11 mouse cellular contexts compared by ENCODE assay signal in the genomic region with DNA sequence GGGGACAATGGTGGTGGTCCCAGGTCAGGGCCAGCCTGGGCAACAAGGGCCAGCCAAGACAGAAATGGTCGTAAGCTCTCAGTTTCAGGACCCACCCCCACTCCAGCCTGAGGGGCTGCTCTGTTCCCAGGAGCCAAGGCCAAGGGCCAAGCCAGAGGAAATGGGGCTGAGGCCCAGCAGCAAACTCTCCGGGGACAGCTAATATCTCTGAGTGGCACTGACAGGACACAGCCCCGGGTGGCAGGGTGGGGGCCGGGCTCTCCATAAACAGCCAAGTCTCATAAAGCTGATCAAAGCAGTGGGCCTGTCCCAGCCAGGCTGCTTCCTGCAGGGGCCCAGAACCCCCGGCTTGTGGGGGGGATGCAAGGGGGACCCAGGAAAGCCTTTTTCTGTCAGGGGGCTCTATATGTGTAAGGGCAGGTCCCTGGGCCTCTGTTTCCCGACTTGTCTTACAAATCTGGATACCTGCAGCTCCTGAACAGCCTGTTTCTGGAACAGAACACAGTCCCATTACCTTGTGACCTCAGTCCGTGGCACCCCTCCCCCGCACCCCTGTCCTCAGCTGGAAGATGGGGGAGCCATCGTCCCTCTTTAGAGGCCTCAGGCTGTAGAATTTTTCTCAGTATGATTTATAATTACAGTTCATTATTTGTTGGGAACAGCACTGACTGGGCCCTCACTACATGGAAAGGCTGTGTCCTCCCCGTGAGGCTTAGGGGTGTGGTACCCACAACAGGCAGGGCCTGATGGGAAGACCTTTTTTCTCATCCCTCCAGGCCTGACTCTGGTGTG. TPM values are rescaled to one million over a fixed set of nuclear protein-coding genes. Genes with fewer than 3 reads are reported as not detected.
DNase-seq lines count a peak whose midpoint lies in the region; ATAC-seq lines count a peak whose summit lies in the region.
"Had no signal": no experiment of that assay in that cellular context is flagged by ENCODE, and none has a peak within 500 bp of the region (broad histone marks: within the 10 kb centered on the region; RNA-seq: fewer than 3 reads in every experiment).

No protein-coding gene starts in this region.

- DNase-seq in heart, postnatal 4 days: no peak
- no peak for DNase-seq in midbrain, embryonic 11.5 days (ENCODE audit: low spot score, missing footprints)
- DNase-seq in midbrain, embryonic 14.5 days: no peak
- DNase-seq in limb, embryonic 11.5 days (ENCODE audit: low spot score): peak; percentile 75
- no peak for DNase-seq in left cerebral cortex, postnatal 36 days (ENCODE audit: low spot score in 2 of 2)
- no peak for DNase-seq in retina, embryonic 14.5 days (ENCODE audit: low spot score)

- H3K36me3 ChIP-seq in heart, embryonic 15.5 days: no peaks in the 10 kb centered on the region
- H3K36me3 ChIP-seq in midbrain, embryonic 11.5 days (ENCODE audit: control insufficient read depth, insufficient read depth, low read length): no peaks in the 10 kb centered on the region
- no peaks in the 10 kb centered on the region for H3K36me3 ChIP-seq in midbrain, embryonic 14.5 days (ENCODE audit: control insufficient read depth, insufficient read depth, low read length)
- no peaks in the 10 kb centered on the region for H3K36me3 ChIP-seq in limb, embryonic 11.5 days (ENCODE audit: control insufficient read depth, insufficient read depth, low read length)
- H3K36me3 ChIP-seq in stomach, embryonic 15.5 days: no peaks in the 10 kb centered on the region

- ATAC-seq in heart, embryonic 15.5 days (replicated peaks; ENCODE audit: insufficient number of reproducible peaks, insufficient read depth, low FRiP score, low read depth): peak; percentile 50
- no peak for ATAC-seq in midbrain, embryonic 11.5 days (ENCODE audit: low FRiP score)
- ATAC-seq in midbrain, embryonic 14.5 days (ENCODE audit: low FRiP score, low TSS enrichment): no peak
- ATAC-seq in limb, embryonic 11.5 days (ENCODE audit: insufficient number of reproducible peaks, low FRiP score, low TSS enrichment, low read depth): 0 out of 2 replicates have a peak, but pooled peaks have one; percentile 18
- no peak; the same call in 1 of the 2 replicates for ATAC-seq in stomach, embryonic 15.5 days (ENCODE audit: insufficient read depth, low FRiP score, low read depth)
- ATAC-seq: CD4-positive, CD25-positive, alpha-beta regulatory T cell, adult 4 months had no signal

- WGBS in heart, embryonic 15.5 days: 23% methylated on average over 10 of the region's 10 CpGs
- 57% methylated on average over 10 of the region's 10 CpGs for WGBS in midbrain, embryonic 11.5 days
- WGBS in midbrain, embryonic 14.5 days: 46% methylated on average over 10 of the region's 10 CpGs
- 5% methylated on average over 10 of the region's 10 CpGs for WGBS in limb, embryonic 11.5 days
- 22% methylated on average over 10 of the region's 10 CpGs for WGBS in stomach, embryonic 15.5 days

- intact Hi-C loops in left cerebral cortex, postnatal 36 days (cut with DNase I): no loop called here

- H3K9me3 ChIP-seq in heart, embryonic 15.5 days (replicated peaks): no peaks in the 10 kb centered on the region
- no peaks in the 10 kb centered on the region for H3K9me3 ChIP-seq in midbrain, embryonic 11.5 days (ENCODE audit: control insufficient read depth, low read length)
- no peaks in the 10 kb centered on the region for H3K9me3 ChIP-seq in midbrain, embryonic 14.5 days (ENCODE audit: control insufficient read depth, low read length)
- H3K9me3 ChIP-seq in limb, embryonic 11.5 days (ENCODE audit: control insufficient read depth, low read length): no peaks in the 10 kb centered on the region
- no peaks in the 10 kb centered on the region for H3K9me3 ChIP-seq in stomach, embryonic 15.5 days

- no peak overlapping the region for H3K4me2 ChIP-seq in heart, embryonic 15.5 days
- H3K4me2 ChIP-seq in midbrain, embryonic 11.5 days: no peak overlapping the region
- H3K4me2 ChIP-seq in midbrain, embryonic 14.5 days (ENCODE audit: low read length): no peak overlapping the region
- no peak overlapping the region for H3K4me2 ChIP-seq in limb, embryonic 11.5 days (ENCODE audit: low read depth, severe bottlenecking)
- H3K4me2 ChIP-seq in stomach, embryonic 15.5 days: no peak overlapping the region

- H3K27me3 ChIP-seq in heart, embryonic 15.5 days: no peaks in the 10 kb centered on the region
- H3K27me3 ChIP-seq in midbrain, embryonic 11.5 days (ENCODE audit: control insufficient read depth, insufficient read depth, low read length): no peaks in the 10 kb centered on the region
- H3K27me3 ChIP-seq in midbrain, embryonic 14.5 days (ENCODE audit: control insufficient read depth, insufficient read depth, low read length): no peaks in the 10 kb centered on the region
- no peaks in the 10 kb centered on the region for H3K27me3 ChIP-seq in limb, embryonic 11.5 days (ENCODE audit: control insufficient read depth, insufficient read depth, low read length)
- no peaks in the 10 kb centered on the region for H3K27me3 ChIP-seq in stomach, embryonic 15.5 days (replicated peaks)

- H3K27ac ChIP-seq in heart, embryonic 15.5 days: peak overlapping the region; percentile 50
- H3K27ac ChIP-seq in midbrain, embryonic 11.5 days (ENCODE audit: low read depth, low read length): no peak overlapping the region
- H3K27ac ChIP-seq in midbrain, embryonic 14.5 days (replicated peaks; ENCODE audit: low read depth, low read length): no peak overlapping the region
- peak overlapping the region; percentile 79 for H3K27ac ChIP-seq in limb, embryonic 11.5 days (replicated peaks; ENCODE audit: low read depth, low read length)
- H3K27ac ChIP-seq in stomach, embryonic 15.5 days: peak overlapping the region; percentile 64

- peaks cover 34% of the 10 kb centered on the region for H3K4me1 ChIP-seq in heart, embryonic 15.5 days (replicated peaks)
- H3K4me1 ChIP-seq in midbrain, embryonic 11.5 days (ENCODE audit: control insufficient read depth, insufficient read depth, low read length): peaks cover 5% of the 10 kb centered on the region; the same call in 1 of the 2 replicates
- H3K4me1 ChIP-seq in midbrain, embryonic 14.5 days (ENCODE audit: control insufficient read depth, insufficient read depth, low read length): no peaks in the 10 kb centered on the region
- peaks cover 37% of the 10 kb centered on the region for H3K4me1 ChIP-seq in limb, embryonic 11.5 days (ENCODE audit: control insufficient read depth, insufficient read depth, low read length)
- peaks cover 48% of the 10 kb centered on the region for H3K4me1 ChIP-seq in stomach, embryonic 15.5 days

- no peak overlapping the region for H3K4me3 ChIP-seq in heart, embryonic 15.5 days
- H3K4me3 ChIP-seq in midbrain, embryonic 11.5 days (ENCODE audit: low read depth, low read length): no peak overlapping the region
- H3K4me3 ChIP-seq in midbrain, embryonic 14.5 days (replicated peaks; ENCODE audit: low read depth, low read length): no peak overlapping the region
- no peak overlapping the region for H3K4me3 ChIP-seq in limb, embryonic 11.5 days (ENCODE audit: low read depth, low read length)
- H3K4me3 ChIP-seq in stomach, embryonic 15.5 days (replicated peaks): no peak overlapping the region
- H3K4me3 ChIP-seq: erythroblast, embryonic 14.5 days had no signal

- H3K9ac ChIP-seq in heart, embryonic 15.5 days: no peak overlapping the region; the same call in none of the 2 replicates
- H3K9ac ChIP-seq in midbrain, embryonic 11.5 days (ENCODE audit: low read length): peak overlapping the region; percentile 27; the same call in 1 of the 2 replicates
- no peak overlapping the region for H3K9ac ChIP-seq in midbrain, embryonic 14.5 days (replicated peaks; ENCODE audit: low read length)
- H3K9ac ChIP-seq in limb, embryonic 11.5 days (ENCODE audit: low read length): peak overlapping the region; percentile 19; the same call in 1 of the 2 replicates
- H3K9ac ChIP-seq in stomach, embryonic 15.5 days: no peak overlapping the region

RNA-seq across cellular contexts. Expression of gene Snai1, which starts 45.4 kb away (rescaled TPM):
- polyA plus RNA-seq in heart, embryonic 15.5 days (2015; fragmentation: Nextera tagmentation; extraction: Ambion mirVana): 14.0 and 19.5 TPM in 2 replicates
- 1 to 10 TPM; 4.3 to 5.0 TPM for total RNA-seq in heart, postnatal 4 days (2021)
- polyA plus RNA-seq in midbrain, embryonic 11.5 days (2014; fragmentation: Nextera tagmentation; extraction: Ambion mirVana): 18.4 and 20.8 TPM in 2 replicates
- polyA plus RNA-seq in midbrain, embryonic 14.5 days (2014; fragmentation: Nextera tagmentation; extraction: Ambion mirVana): 0.53 and 4.4 TPM in 2 replicates
- 102 and 104 TPM in 2 replicates for polyA plus RNA-seq in limb, embryonic 11.5 days (2014; fragmentation: Nextera tagmentation; extraction: Ambion mirVana)
- 13.6 and 16.0 TPM in 2 replicates for polyA plus RNA-seq in stomach, embryonic 15.5 days (2015; fragmentation: Nextera tagmentation; extraction: Ambion mirVana)
- total RNA-seq in left cerebral cortex, postnatal 36 days (2021): under 1 TPM; 0.52 to 0.88 TPM
- total RNA-seq: granulocyte monocyte progenitor cell, adult 5-6 weeks had no signal
- polyA plus RNA-seq: erythroblast, embryonic 14.5 days had no signal

RNA-seq across cellular contexts. Expression of gene Ube2v1, which starts 48.5 kb away (rescaled TPM):
- 179 and 216 TPM in 2 replicates for polyA plus RNA-seq in heart, embryonic 15.5 days (2015; fragmentation: Nextera tagmentation; extraction: Ambion mirVana)
- 100 to 1,000 TPM; 131 to 137 TPM for total RNA-seq in heart, postnatal 4 days (2021)
- polyA plus RNA-seq in midbrain, embryonic 11.5 days (2014; fragmentation: Nextera tagmentation; extraction: Ambion mirVana): 252 and 273 TPM in 2 replicates
- 286 and 299 TPM in 2 replicates for polyA plus RNA-seq in midbrain, embryonic 14.5 days (2014; fragmentation: Nextera tagmentation; extraction: Ambion mirVana)
- polyA plus RNA-seq in limb, embryonic 11.5 days (2014; fragmentation: Nextera tagmentation; extraction: Ambion mirVana): 264 and 267 TPM in 2 replicates
- 250 and 281 TPM in 2 replicates for polyA plus RNA-seq in stomach, embryonic 15.5 days (2015; fragmentation: Nextera tagmentation; extraction: Ambion mirVana)
- total RNA-seq in left cerebral cortex, postnatal 36 days (2021): 100 to 1,000 TPM; 246 to 259 TPM

Comparison
In these comparisons a context has a peak if more than half of its experiments do, and no peak if none do; other contexts are left out.
1. H3K9ac ChIP-seq: peak in midbrain, embryonic 11.5 days (single experiment) and limb, embryonic 11.5 days (single experiment); none in heart, embryonic 15.5 days (single experiment), midbrain, embryonic 14.5 days (single experiment) and stomach, embryonic 15.5 days (single experiment).
2. ATAC-seq: peak in heart, embryonic 15.5 days (single experiment) and limb, embryonic 11.5 days (single experiment); none in midbrain, embryonic 11.5 days (single experiment), midbrain, embryonic 14.5 days (single experiment) and stomach, embryonic 15.5 days (single experiment).
3. H3K27ac ChIP-seq: peak in heart, embryonic 15.5 days (single experiment), limb, embryonic 11.5 days (single experiment) and stomach, embryonic 15.5 days (single experiment); none in midbrain, embryonic 11.5 days (single experiment) and midbrain, embryonic 14.5 days (single experiment).